21 mouse cellular contexts compared by ENCODE assay signal in genomic region chr17:4281451-4281850, GRCm38 (mm10).
"Had no signal": no experiment of that assay in that cellular context is flagged by ENCODE, and none has a peak within 500 bp of the region (broad histone marks: within the 10 kb centered on the region; RNA-seq: fewer than 3 reads in every experiment).

No protein-coding gene starts in this region.

- DNase-seq: heart, postnatal 10 days; heart, postnatal 14 days; heart, postnatal 36 days; heart, postnatal 4 days; kidney, adult 11 months; kidney, adult 18-20 months; kidney, adult 2 months; kidney, adult 8-10 months; kidney, adult 9 months; kidney, postnatal 10 days; kidney, postnatal 14 days; kidney, postnatal 25 days; kidney, postnatal 36 days; kidney, postnatal 4 days; layer of hippocampus, adult 9-11 months; layer of hippocampus, postnatal 36 days had no signal

- ATAC-seq: hindbrain, embryonic 16.5 days; hindbrain, postnatal 0 days; intestine, embryonic 15.5 days; intestine, embryonic 16.5 days; intestine, postnatal 0 days had no signal
